Mouse (Mus musculus) adrenal gland, adult 10 weeks (tissue): ENCODE results near the gene Bik. TPM values are rescaled to one million over a fixed set of nuclear protein-coding genes. Genes with fewer than 3 reads are reported as not detected.

Source experiments
- polyA plus RNA-seq: library from polyadenylated mRNA; stranded (reverse); fragments of 350-450 nt; fragmentation: Illumina TruSeq; extraction: RNeasy Lipid Tissue Mini Kit (QIAGEN cat#74804); gene quantifications from one replicate; pipeline ENCODE4 v1.2.3, GENCODE M21; 2014; ENCODE audit warnings: low read depth, low replicate concordance

Gene Bik
- not detected for polyA plus RNA-seq

GRCm38 (mm10) chr15:83526424-83527091 is at the start of gene Bik:
Gene Bik (plus strand): TSS chr15:83526862.

DNA sequence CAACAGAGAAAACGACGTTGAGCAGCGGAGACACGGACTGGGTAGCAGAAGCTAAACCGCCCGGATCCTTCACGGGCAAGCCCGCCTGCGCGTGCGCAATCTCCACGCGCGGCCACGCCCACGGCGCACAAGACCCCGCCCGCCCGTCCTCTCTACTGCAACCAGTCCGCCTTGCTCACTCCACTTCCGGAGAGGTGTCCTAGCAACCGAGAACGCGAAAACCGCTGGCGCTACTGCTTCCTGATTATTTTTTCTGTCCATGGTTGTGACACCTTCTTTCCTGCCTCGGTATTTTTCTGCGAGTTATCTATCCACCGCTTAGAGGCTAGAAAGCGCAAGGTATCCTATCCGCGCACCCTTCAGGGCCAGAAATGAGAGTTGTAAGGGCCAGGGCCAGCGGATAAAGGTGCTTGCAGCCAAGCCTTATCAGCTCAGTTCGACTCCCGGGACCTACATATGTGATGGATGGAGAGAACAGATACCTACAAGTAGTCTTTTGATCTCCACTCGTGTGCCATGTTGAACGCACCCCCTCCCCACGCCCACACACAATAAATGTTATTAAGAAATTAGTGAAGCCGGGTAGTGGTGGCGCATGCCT is 15.8 kb upstream of the Bik start, which contains the start of gene Ttll1:
Gene Ttll1, minus strand, starts transcription at position 89 of the 601 bp plus-strand sequence.

DNA sequence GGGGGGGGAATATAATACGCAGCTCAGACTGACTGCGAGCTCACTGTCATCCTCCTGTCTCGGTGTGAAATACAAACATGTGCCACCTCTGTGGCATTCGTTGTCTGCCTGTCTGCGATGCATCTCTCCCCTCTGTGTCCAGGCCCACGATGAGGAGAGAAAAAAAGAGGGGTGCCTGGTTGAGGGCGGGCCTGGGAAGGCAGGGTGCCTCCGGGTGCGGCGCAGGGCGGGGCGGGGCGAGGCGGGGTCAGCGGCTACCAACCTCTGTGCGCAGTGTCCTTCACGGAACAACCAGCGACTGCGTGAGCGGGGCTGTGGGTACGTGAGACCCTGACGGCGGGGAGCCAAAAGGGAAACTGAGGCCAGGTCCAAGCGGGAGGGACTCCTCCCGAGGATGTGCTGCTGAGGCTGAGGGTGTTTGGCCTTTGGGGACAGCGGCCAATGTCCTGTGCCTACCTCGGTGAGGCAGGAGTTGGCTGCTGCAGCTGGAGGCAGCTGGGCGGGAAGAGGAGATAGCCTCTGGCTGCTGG is 36.7 kb downstream of the Bik start, which contains the start of the genes Tspo and Mcat:
Gene Tspo, plus strand, starts transcription at position 266 of the 530 bp plus-strand sequence.
Gene Mcat, minus strand, starts transcription at position 461 of the 530 bp plus-strand sequence.

Other genes with a start within 250 kb of the Bik start
- gene Arfgap3, start 176.6 kb upstream of the Bik start, polyA plus RNA-seq: 13.2 TPM
- gene Pacsin2, start 62.3 kb upstream of the Bik start, polyA plus RNA-seq: 37.5 TPM
- gene Ttll1, start 16.0 kb upstream of the Bik start, polyA plus RNA-seq: 2.5 TPM
- 4.5 TPM for gene Tspo, start 36.7 kb downstream of the Bik start, polyA plus RNA-seq
- 3.1 TPM for gene Mcat, start 36.9 kb downstream of the Bik start, polyA plus RNA-seq
- 1.6 TPM for gene Ttll12, start 68.3 kb downstream of the Bik start, polyA plus RNA-seq
- gene Scube1, start 198.2 kb downstream of the Bik start, polyA plus RNA-seq: 0.58 TPM